Mouse (Mus musculus) cerebellum, adult 11-12 months (tissue): ENCODE measurements around the gene Ltbp1.

Experiments
- DNase-seq: peaks from one replicate; pipeline ENCODE4 v3.0.0; 2022

Gene Ltbp1

GRCm38 (mm10) chr17:75180301-75180700, 174.9 kb downstream of the Ltbp1 start:
- DNase-seq, result no peak

GRCm38 (mm10) chr17:75180956-75181588, 175.7 kb downstream of the Ltbp1 start:
- no peak for DNase-seq

GRCm38 (mm10) chr17:75182319-75183001, 177.1 kb downstream of the Ltbp1 start:
- no peak for DNase-seq

- no peak for DNase-seq
Measured at GRCm38 (mm10) chr17:75186732-75187509, 181.6 kb downstream of the Ltbp1 start.

- DNase-seq, result no peak
Measured at GRCm38 (mm10) chr17:75196952-75197351, 191.6 kb downstream of the Ltbp1 start.

- no peak for DNase-seq
Measured at GRCm38 (mm10) chr17:75198767-75199166, 193.4 kb downstream of the Ltbp1 start.

GRCm38 (mm10) chr17:75199694-75200093, 194.3 kb downstream of the Ltbp1 start:
- no peak for DNase-seq

- DNase-seq, result no peak
Measured at GRCm38 (mm10) chr17:75202314-75202713, 196.9 kb downstream of the Ltbp1 start.

- DNase-seq, result no peak
Measured at GRCm38 (mm10) chr17:75204065-75204464, 198.7 kb downstream of the Ltbp1 start.

- DNase-seq, result no peak
Measured at GRCm38 (mm10) chr17:75206281-75206680, 200.9 kb downstream of the Ltbp1 start.

- no peak for DNase-seq
Measured at GRCm38 (mm10) chr17:75208164-75208698, 202.9 kb downstream of the Ltbp1 start.

- no peak for DNase-seq
Measured at GRCm38 (mm10) chr17:75210526-75210925, 205.2 kb downstream of the Ltbp1 start.

GRCm38 (mm10) chr17:75216362-75216761, 211.0 kb downstream of the Ltbp1 start:
- DNase-seq, result no peak

GRCm38 (mm10) chr17:75218700-75219099, 213.3 kb downstream of the Ltbp1 start:
- no peak for DNase-seq

GRCm38 (mm10) chr17:75228321-75228720, 223.0 kb downstream of the Ltbp1 start:
- DNase-seq, result no peak

GRCm38 (mm10) chr17:75233206-75233605, 227.8 kb downstream of the Ltbp1 start:
- no peak for DNase-seq

GRCm38 (mm10) chr17:75233923-75234322, 228.6 kb downstream of the Ltbp1 start:
- DNase-seq, result no peak

- no peak for DNase-seq
Measured at GRCm38 (mm10) chr17:75235781-75236180, 230.4 kb downstream of the Ltbp1 start.

- no peak for DNase-seq
Measured at GRCm38 (mm10) chr17:75236543-75236942, 231.2 kb downstream of the Ltbp1 start.

- no peak for DNase-seq
Measured at GRCm38 (mm10) chr17:75237456-75237855, 232.1 kb downstream of the Ltbp1 start.

- no peak for DNase-seq
Measured at GRCm38 (mm10) chr17:75238655-75239054, 233.3 kb downstream of the Ltbp1 start.

- no peak for DNase-seq
Measured at GRCm38 (mm10) chr17:75239545-75239944, 234.2 kb downstream of the Ltbp1 start.

- no peak for DNase-seq
Measured at GRCm38 (mm10) chr17:75242086-75242485, 236.7 kb downstream of the Ltbp1 start.

GRCm38 (mm10) chr17:75243221-75243620, 237.9 kb downstream of the Ltbp1 start:
- no peak for DNase-seq
